Mouse (Mus musculus): ENCODE data around the gene Med29. TPM values are rescaled to one million over a fixed set of nuclear protein-coding genes. Genes with fewer than 3 reads are reported as not detected.

Med29 gene
- polyA plus RNA-seq, 1 experiment from 2014 or later = 27.5 TPM

DNA sequence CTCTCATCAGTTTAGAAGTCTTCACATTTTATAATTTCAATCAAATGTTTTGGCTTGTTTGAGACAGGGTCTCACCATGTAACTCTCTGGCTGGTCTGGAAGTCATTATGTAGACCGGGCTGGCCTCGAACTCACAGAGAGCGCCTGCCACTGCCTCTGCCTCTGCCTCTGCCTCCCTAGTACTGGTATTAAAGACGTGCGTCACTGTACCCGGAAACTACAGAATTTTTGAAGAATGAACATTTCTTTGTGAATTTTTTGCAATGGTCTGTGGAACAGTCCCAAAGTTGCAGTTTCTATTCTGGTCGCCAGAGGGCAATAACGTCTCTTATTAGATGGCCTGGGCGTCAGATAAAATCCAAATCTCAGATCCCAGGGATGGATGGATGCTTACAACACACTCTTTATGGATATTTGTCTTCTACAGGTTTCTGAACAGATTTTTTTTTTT lies 19.4 kb downstream of the Med29 start:
- no peaks in the 10 kb centered on the region for H3K27me3 ChIP-seq (ENCODE audit: control insufficient read depth, insufficient read depth, low read length)
- peak; percentile 92 for TF ChIP-seq EP300 (optimal IDR thresholded peaks at IDR 0.05)
- peak; percentile 88 for TF ChIP-seq CTCF (IDR thresholded peaks at IDR 0.05; ENCODE audit: low read depth)
- peak overlapping the region; percentile 32; the same call in 1 of the 2 replicates for H3K4me2 ChIP-seq (replicated peaks; ENCODE audit: low read depth)
- peak; percentile 2 for ATAC-seq (ENCODE audit: low FRiP score, low TSS enrichment)
- no peak overlapping the region for H3K9ac ChIP-seq (ENCODE audit: low read length)
- DNase-seq (ENCODE audit: low spot score) = peak; percentile 82
- peak overlapping the region; percentile 82 for H3K4me3 ChIP-seq (ENCODE audit: low read depth, low read length)
- H3K9me3 ChIP-seq (ENCODE audit: control insufficient read depth, low read length) = no peaks in the 10 kb centered on the region
- WGBS = 1% methylated on average over 9 of the region's 9 CpGs
- H3K36me3 ChIP-seq (ENCODE audit: control insufficient read depth, insufficient read depth, low read length) = peaks cover 6% of the 10 kb centered on the region; the same call in 1 of the 2 replicates
- H3K4me1 ChIP-seq (replicated peaks; ENCODE audit: control insufficient read depth, insufficient read depth) = no peaks in the 10 kb centered on the region
- H3K27ac ChIP-seq (replicated peaks) = peak overlapping the region; percentile 78

DNA sequence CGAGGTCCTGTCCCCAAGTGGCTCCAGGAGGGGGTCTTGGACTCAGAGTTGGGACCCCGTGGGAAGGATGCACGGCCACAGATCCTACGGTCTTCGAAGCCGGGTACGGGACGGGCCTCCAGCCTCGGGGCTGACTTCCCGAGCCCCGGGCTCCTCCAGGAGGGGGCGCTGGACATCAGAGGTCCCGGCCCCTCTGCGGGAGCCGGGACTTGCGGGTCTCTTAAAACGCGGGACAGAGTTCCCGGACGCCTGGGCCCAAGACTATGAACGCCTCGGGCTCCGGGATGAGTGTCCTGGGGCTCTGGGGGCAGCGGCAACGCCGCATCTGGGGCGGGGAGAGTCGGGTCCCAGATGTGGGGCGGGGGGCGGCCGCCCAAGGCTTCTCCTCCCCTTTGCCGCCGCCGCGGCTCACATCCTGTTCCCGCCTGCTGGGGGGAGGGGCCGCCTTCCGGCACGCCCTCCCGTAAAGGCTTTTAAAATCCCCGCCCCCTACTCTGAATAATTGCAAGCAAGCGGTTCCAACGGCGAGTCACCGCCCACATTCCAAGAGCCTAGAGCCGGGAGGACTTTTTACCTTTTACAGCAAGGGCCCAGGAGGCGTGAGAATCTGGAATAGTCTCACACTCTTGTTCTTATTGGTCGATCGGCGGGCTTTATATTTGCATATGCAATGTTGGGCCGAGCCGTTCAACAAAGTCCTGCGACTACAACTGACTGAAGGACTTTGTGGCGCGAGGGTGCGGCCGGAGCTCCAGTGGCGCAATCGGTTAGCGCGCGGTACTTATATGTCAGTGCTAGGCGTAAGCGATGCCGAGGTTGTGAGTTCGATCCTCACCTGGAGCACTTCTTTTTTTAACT lies 20.0 kb downstream of the Med29 start, which contains the start of gene Plekhg2:
Gene Plekhg2, minus strand, starts transcription at position 349 of the 858 bp plus-strand sequence.
- peak within 1 kb of the TSS; percentile 82 for H3K4me3 ChIP-seq (ENCODE audit: low read depth, low read length)
- H3K27ac ChIP-seq (replicated peaks) = peak within 1 kb of the TSS; percentile 93
- H3K36me3 ChIP-seq (ENCODE audit: control insufficient read depth, insufficient read depth, low read length) = peaks cover 4% of the 10 kb centered on the region; the same call in 1 of the 2 replicates
- ATAC-seq (ENCODE audit: low FRiP score, low TSS enrichment) = peak; percentile 89
- no peaks in the 10 kb centered on the region for H3K9me3 ChIP-seq (ENCODE audit: control insufficient read depth, low read length)
- TF ChIP-seq EP300 (optimal IDR thresholded peaks at IDR 0.05) = no peak
- TF ChIP-seq CTCF (IDR thresholded peaks at IDR 0.05; ENCODE audit: low read depth) = peak; percentile 75
- H3K4me2 ChIP-seq (replicated peaks; ENCODE audit: low read depth) = peak within 1 kb of the TSS; percentile 92
- H3K9ac ChIP-seq (ENCODE audit: low read length) = peak within 1 kb of the TSS; percentile 94
- WGBS = under 1% methylated on average over 59 of the region's 66 CpGs
- peak; percentile 98 for DNase-seq (ENCODE audit: low spot score)
- H3K4me1 ChIP-seq (replicated peaks; ENCODE audit: control insufficient read depth, insufficient read depth) = no peaks in the 10 kb centered on the region
- H3K27me3 ChIP-seq (ENCODE audit: control insufficient read depth, insufficient read depth, low read length) = no peaks in the 10 kb centered on the region

DNA sequence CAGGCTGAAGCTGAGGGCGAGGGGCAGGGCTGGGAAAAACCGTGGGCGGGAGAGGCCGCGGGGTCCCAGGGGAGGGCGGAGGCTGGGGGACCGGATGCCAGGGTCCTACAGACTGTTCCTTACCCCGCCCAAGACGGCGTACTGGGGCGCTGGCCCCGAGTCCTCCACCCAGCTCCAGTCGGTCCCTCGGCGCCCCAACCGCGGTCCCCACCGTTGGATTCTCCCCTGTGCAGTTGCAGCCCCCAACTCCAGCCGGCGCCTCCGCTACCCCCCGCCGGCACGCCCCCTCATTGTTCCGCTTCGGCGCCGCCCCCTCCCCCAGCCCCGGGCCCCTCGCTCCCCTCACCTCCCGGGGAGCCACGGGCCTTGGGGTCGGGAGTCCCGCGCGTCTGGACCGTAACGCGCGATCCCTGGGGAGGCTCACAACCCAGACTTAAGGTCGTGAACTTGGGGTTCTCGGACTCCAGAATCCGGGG lies 21.0 kb downstream of the Med29 start:
- H3K4me2 ChIP-seq (replicated peaks; ENCODE audit: low read depth) = peak overlapping the region; percentile 92
- WGBS = 1% methylated on average over 32 of the region's 43 CpGs
- H3K36me3 ChIP-seq (ENCODE audit: control insufficient read depth, insufficient read depth, low read length) = peaks cover 4% of the 10 kb centered on the region; the same call in 1 of the 2 replicates
- H3K27ac ChIP-seq (replicated peaks) = peak overlapping the region; percentile 93
- TF ChIP-seq EP300 (optimal IDR thresholded peaks at IDR 0.05) = no peak
- TF ChIP-seq CTCF (IDR thresholded peaks at IDR 0.05; ENCODE audit: low read depth) = no peak
- peak overlapping the region; percentile 82 for H3K4me3 ChIP-seq (ENCODE audit: low read depth, low read length)
- H3K9ac ChIP-seq (ENCODE audit: low read length) = peak overlapping the region; percentile 94
- H3K4me1 ChIP-seq (replicated peaks; ENCODE audit: control insufficient read depth, insufficient read depth) = no peaks in the 10 kb centered on the region
- H3K9me3 ChIP-seq (ENCODE audit: control insufficient read depth, low read length) = no peaks in the 10 kb centered on the region
- ATAC-seq (ENCODE audit: low FRiP score, low TSS enrichment) (no peak), DNase-seq (ENCODE audit: low spot score) (peak; percentile 63)
- H3K27me3 ChIP-seq (ENCODE audit: control insufficient read depth, insufficient read depth, low read length) = no peaks in the 10 kb centered on the region

DNA sequence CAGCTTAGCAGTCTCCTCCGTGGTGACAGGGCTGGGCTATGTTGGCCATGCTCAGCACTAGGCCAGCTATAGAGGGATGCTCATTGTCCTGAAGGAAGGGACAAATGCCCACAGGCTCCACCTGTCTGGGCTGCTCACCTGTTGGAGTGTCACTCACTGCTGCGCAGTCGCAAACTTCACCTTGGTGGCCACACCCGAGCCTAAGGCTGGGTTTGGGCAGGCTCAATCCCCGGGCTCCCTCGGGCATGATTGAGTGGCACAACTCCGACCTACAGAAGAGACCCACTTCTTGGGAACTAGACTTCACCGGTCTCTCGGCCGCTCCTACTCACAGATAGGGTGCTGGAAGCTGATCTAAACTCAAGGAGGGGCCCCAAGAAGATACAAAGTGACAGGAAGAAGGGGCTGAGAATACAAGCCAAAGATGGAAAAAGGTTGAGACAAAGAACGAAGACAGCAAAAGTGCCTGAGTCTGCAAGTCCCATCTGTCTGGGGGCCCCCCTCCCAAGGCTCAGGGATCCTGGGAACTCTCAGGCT lies 21.5 kb downstream of the Med29 start:
- H3K27me3 ChIP-seq (ENCODE audit: control insufficient read depth, insufficient read depth, low read length) = no peaks in the 10 kb centered on the region
- no peak for ATAC-seq (ENCODE audit: low FRiP score, low TSS enrichment)
- H3K9ac ChIP-seq (ENCODE audit: low read length) = peak overlapping the region; percentile 94
- H3K4me3 ChIP-seq (ENCODE audit: low read depth, low read length) = peak overlapping the region; percentile 82
- H3K4me2 ChIP-seq (replicated peaks; ENCODE audit: low read depth) = peak overlapping the region; percentile 92
- DNase-seq (ENCODE audit: low spot score) = peak; percentile 77
- TF ChIP-seq CTCF (IDR thresholded peaks at IDR 0.05; ENCODE audit: low read depth) = no peak
- no peak for TF ChIP-seq EP300 (optimal IDR thresholded peaks at IDR 0.05)
- peaks cover 4% of the 10 kb centered on the region; the same call in 1 of the 2 replicates for H3K36me3 ChIP-seq (ENCODE audit: control insufficient read depth, insufficient read depth, low read length)
- no peaks in the 10 kb centered on the region for H3K9me3 ChIP-seq (ENCODE audit: control insufficient read depth, low read length)
- WGBS = 5% methylated on average over 11 of the region's 11 CpGs
- peak overlapping the region; percentile 93 for H3K27ac ChIP-seq (replicated peaks)
- no peaks in the 10 kb centered on the region for H3K4me1 ChIP-seq (replicated peaks; ENCODE audit: control insufficient read depth, insufficient read depth)

DNA sequence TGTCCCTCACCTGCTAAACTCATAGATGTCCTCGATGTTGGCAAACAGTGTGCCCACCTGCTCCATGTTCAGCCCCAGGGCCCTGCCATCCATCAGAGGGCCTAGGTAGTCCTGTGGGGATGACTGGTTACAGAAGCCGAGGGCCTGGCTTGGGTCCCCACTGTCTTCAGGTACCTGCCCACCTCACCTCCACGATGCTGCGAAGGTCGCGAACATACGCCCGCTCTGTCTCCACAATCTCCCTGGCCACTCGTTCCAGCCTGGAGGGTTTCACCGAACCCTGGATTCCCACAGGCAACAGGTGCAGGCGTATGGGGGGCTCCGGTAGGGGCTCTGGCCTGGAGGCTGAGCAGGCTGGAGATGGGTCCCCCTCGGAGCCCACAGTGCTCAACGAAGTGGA lies 22.5 kb downstream of the Med29 start:
- Histone ChIP-seq H3K9ac (ENCODE audit: low read length) (peak overlapping the region; percentile 94; the same call in 1 of the 2 replicates), H3K27ac (replicated peaks) (no peak overlapping the region), H3K9me3 (ENCODE audit: control insufficient read depth, low read length) (no peaks in the 10 kb centered on the region), H3K4me1 (replicated peaks; ENCODE audit: control insufficient read depth, insufficient read depth) (no peaks in the 10 kb centered on the region), H3K4me3 (ENCODE audit: low read depth, low read length) (peak overlapping the region; percentile 82), H3K27me3 (ENCODE audit: control insufficient read depth, insufficient read depth, low read length) (no peaks in the 10 kb centered on the region), H3K36me3 (ENCODE audit: control insufficient read depth, insufficient read depth, low read length) (peaks cover 6% of the 10 kb centered on the region; the same call in 1 of the 2 replicates), H3K4me2 (replicated peaks; ENCODE audit: low read depth) (peak overlapping the region; percentile 92)
- DNase-seq (ENCODE audit: low spot score) (no peak), ATAC-seq (ENCODE audit: low FRiP score, low TSS enrichment) (no peak)
- WGBS = 90% methylated on average over 14 of the region's 14 CpGs
- no peak for TF ChIP-seq EP300 (optimal IDR thresholded peaks at IDR 0.05)
- no peak for TF ChIP-seq CTCF (IDR thresholded peaks at IDR 0.05; ENCODE audit: low read depth)
